Mouse (Mus musculus) liver, embryonic 11.5 days (tissue): ENCODE measurements at regions not wholly inside any gene's neighbourhood (a gene's known extent, or its start where the extent isn't known, plus 50 kb on each side); places are given as distances from the start of the nearest gene placed in this dataset.

Source experiments
- ATAC-seq: fragments of 200-750 bp; cut with Nextera tagmentation; replicated peaks from 2 replicates; pipeline ENCODE4 v1.8.0; 2017; ENCODE audit warnings: moderate number of reproducible peaks, mild to moderate bottlenecking, moderate TSS enrichment, moderate library complexity; ENCODE audit not compliant: low FRiP score
- DNase-seq: peaks from one replicate; pipeline ENCODE4 v3.0.0-alpha.2; 2017; ENCODE audit warnings: low spot score
- H3K27ac ChIP-seq: fragments of 300-500 bp; sonication (generic); 2 replicates; pipeline ENCODE4 v1.5.1; 2014; ENCODE audit warnings: mild to moderate bottlenecking, low read depth, low read length, control low read depth
- H3K27me3 ChIP-seq: fragments of 300-500 bp; sonication (generic); replicated peaks from 2 replicates; pipeline ENCODE4 v1.6.1; 2014; ENCODE audit warnings: low read length, mixed read lengths; ENCODE audit not compliant: control insufficient read depth, insufficient read depth
- H3K36me3 ChIP-seq: fragments of 300-500 bp; sonication (generic); 2 replicates; pipeline ENCODE4 v1.6.1; 2014; ENCODE audit warnings: mild to moderate bottlenecking, low read length, moderate library complexity, mixed read lengths; ENCODE audit not compliant: control insufficient read depth, insufficient read depth
- H3K4me1 ChIP-seq: fragments of 300-500 bp; sonication (generic); replicated peaks from 2 replicates; pipeline ENCODE4 v1.6.1; 2014; ENCODE audit warnings: low read length, mixed read lengths; ENCODE audit not compliant: control insufficient read depth, insufficient read depth
- H3K4me2 ChIP-seq: fragments of 300-500 bp; sonication (generic); 2 replicates; pipeline ENCODE4 v1.6.1; 2014; ENCODE audit warnings: mild to moderate bottlenecking, control low read depth, moderate library complexity
- H3K4me3 ChIP-seq: fragments of 300-500 bp; sonication (generic); 2 replicates; pipeline ENCODE4 v1.5.1; 2014; ENCODE audit warnings: low read depth, low read length, control low read depth
- H3K9ac ChIP-seq: fragments of 300-500 bp; sonication (generic); 2 replicates; pipeline ENCODE4 v1.6.1; 2014; ENCODE audit warnings: low read depth, low read length, control low read depth
- H3K9me3 ChIP-seq: fragments of 300-500 bp; sonication (generic); 2 replicates; pipeline ENCODE4 v1.6.1; 2016; ENCODE audit warnings: low read length, inconsistent platforms, mixed read lengths; ENCODE audit not compliant: control insufficient read depth
- WGBS: fragments of 180-500 bp; shearing (Covaris S2); extraction: QIAGEN DNeasy Blood & Tissue Kit; methylation state at CpG from one replicate; pipeline ENCODE4 v1.1.7; 2014; 5-methylcytosine and 5-hydroxymethylcytosine counted together

DNA sequence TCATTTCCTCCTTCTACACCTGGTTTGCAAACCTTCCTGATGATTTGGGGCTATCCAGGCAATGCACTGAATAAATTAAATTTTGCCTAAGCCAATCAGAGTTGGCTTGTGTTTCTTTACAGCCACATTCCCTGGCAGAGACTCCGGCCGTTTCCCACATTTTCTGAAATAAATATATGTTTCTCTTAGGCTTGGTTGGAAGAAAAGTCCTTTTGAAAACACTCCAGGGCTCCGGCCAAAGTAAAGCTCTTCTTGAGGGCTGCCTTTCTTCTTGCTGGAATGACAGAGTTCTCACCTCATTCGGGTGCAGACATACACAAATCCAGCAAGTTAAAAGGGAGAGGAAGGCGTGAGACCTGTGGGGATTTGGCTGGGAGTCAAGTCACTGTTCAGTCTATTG lies 252.0 kb upstream of the Tbx3 start:
- Histone ChIP-seq H3K9ac (no peak overlapping the region), H3K4me1 (no peaks in the 10 kb centered on the region), H3K36me3 (no peaks in the 10 kb centered on the region), H3K4me3 (no peak overlapping the region), H3K27ac (no peak overlapping the region), H3K4me2 (no peak overlapping the region), H3K9me3 (0 out of 2 replicates have a peak, but pooled peaks cover 2% of the 10 kb centered on the region), H3K27me3 (no peaks in the 10 kb centered on the region)
- ATAC-seq (no peak), DNase-seq (no peak)
- 68% methylated on average over 5 of the region's 5 CpGs for WGBS

DNA sequence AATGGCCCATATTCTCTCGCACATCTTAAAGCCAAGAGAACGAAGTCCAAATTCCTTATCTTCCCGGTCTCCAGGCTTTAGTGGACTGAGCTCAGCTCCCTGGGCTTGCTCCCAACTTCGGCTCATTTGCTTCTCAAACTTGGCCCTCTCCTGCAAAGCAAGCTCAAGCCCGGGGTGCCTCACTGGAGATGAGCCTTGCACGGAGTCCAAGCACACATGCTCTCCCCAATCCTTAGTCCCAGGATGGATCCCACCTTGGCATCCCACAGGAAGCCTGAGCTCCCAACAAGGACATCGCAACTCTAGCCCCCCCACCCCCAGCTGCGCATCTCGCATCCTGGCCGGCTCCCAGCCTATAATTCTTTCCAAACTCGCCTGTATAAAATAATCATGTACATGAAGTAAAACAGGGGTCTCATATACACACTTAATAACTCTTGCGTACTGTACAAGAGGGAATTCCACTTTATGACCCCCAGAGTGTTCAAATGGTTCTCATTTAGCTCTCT lies 242.9 kb upstream of the Tbx3 start:
- 75% methylated on average over 12 of the region's 12 CpGs for WGBS
- no peak overlapping the region for H3K4me3 ChIP-seq
- no peak overlapping the region for H3K4me2 ChIP-seq
- no peak for ATAC-seq
- H3K4me1 ChIP-seq = no peaks in the 10 kb centered on the region
- no peaks in the 10 kb centered on the region for H3K36me3 ChIP-seq
- no peak overlapping the region for H3K9ac ChIP-seq
- H3K9me3 ChIP-seq = no peaks in the 10 kb centered on the region
- no peak overlapping the region for H3K27ac ChIP-seq
- DNase-seq = no peak
- no peaks in the 10 kb centered on the region for H3K27me3 ChIP-seq

DNA sequence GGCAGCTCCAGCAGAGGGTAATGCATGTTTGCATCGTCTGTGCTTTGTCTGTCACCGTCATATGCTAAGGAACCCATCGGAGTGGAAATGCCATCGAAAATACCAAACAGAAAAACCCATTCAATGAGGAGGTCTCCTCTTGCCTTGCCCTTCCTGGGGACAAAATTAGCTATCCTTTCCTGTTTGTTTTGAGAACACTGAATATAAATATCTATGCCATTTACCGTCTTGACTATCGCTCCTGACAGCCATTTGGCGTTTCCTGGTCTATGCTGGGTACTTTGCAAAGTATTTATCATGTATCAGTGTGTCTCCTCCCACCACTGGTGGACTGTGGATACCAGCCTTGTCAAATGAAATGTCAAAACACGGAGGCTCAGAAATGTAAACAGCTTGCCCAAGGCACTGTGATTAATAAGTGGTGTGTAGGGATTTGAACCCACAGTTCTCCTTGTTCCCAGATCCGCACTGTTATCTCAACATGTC lies 239.2 kb upstream of the Tbx3 start:
- H3K27ac ChIP-seq = no peak overlapping the region
- no peaks in the 10 kb centered on the region for H3K36me3 ChIP-seq
- no peak for ATAC-seq
- H3K9me3 ChIP-seq = no peaks in the 10 kb centered on the region
- no peaks in the 10 kb centered on the region for H3K27me3 ChIP-seq
- no peak overlapping the region for H3K4me3 ChIP-seq
- no peak overlapping the region for H3K9ac ChIP-seq
- WGBS = 74% methylated on average over 9 of the region's 9 CpGs
- no peak overlapping the region for H3K4me2 ChIP-seq
- H3K4me1 ChIP-seq = no peaks in the 10 kb centered on the region
- DNase-seq = no peak

DNA sequence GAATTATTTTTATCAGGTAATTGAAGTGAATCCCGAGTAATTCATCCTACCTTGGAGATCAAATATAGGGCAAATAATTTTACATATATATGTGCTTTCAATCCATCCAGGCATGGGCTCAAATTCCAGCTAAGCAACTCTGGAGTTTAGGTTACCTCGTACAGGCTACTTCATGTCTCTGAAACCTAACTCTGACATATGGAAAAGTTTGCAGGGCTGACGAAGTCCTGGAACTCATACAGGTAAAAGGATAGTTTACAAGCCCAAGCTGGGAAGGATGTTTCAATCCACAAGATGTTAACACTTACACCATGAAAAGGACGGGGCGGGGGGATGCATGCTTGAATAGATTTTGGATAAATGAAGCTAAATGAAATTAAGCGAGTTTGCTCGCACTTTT lies 235.9 kb upstream of the Tbx3 start:
- H3K4me2 ChIP-seq = no peak overlapping the region
- WGBS = 59% methylated on average over 7 of the region's 7 CpGs
- H3K9ac ChIP-seq = no peak overlapping the region
- no peak for DNase-seq
- H3K4me1 ChIP-seq = no peaks in the 10 kb centered on the region
- no peak for ATAC-seq
- H3K9me3 ChIP-seq = peaks cover 3% of the 10 kb centered on the region; the same call in 1 of the 2 replicates
- H3K27ac ChIP-seq = no peak overlapping the region
- H3K27me3 ChIP-seq = no peaks in the 10 kb centered on the region
- no peaks in the 10 kb centered on the region for H3K36me3 ChIP-seq
- H3K4me3 ChIP-seq = no peak overlapping the region

DNA sequence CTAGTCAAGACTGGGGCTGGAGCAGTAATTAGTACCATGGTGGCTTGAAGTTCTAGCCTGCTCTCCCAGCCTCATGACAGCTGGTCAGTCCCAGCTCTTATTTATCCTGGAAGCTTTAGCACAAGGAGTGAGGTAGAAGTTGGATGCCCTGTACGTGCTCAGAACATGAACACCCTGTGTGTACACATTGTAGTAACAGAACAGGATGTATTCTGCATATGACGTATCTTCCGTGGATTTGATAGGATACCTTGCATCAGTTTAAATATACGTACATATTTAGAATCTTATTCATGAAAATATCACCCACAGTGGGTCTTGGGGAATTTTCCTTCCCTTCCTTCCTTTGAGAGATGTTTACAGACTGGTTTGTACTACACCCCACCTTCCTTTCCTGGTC lies 222.0 kb upstream of the Tbx3 start:
- DNase-seq = no peak
- Histone ChIP-seq H3K4me1 (no peaks in the 10 kb centered on the region), H3K9ac (no peak overlapping the region)

DNA sequence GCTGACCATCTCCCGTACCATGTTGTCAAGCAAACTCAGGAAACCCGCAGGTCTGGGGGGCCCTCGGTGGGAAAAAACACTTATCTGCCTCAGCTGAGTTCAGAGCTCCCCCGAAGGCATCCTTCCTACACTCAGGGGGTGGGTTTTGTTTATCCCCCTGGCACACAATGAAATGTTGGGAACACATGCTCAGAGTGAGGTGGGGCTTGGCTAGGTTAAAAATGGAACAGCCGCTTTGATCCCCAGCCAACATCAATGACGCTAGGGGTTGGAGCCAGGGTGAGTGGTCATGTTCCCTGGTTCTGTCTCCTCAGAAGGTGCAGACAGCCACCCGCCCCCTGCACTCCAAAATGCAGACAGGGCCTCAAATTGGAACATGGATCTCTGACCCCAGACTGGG lies 221.3 kb upstream of the Tbx3 start:
- H3K4me2 ChIP-seq = no peak overlapping the region

More for the DNA sequence above, 222.0 kb upstream of the Tbx3 start:
- no peak overlapping the region for H3K4me2 ChIP-seq
- H3K4me3 ChIP-seq = no peak overlapping the region
- H3K36me3 ChIP-seq = no peaks in the 10 kb centered on the region
- ATAC-seq = no peak
- WGBS = 84% methylated on average over 4 of the region's 4 CpGs
- no peaks in the 10 kb centered on the region for H3K9me3 ChIP-seq
- no peak overlapping the region for H3K27ac ChIP-seq
- H3K27me3 ChIP-seq = no peaks in the 10 kb centered on the region

DNA sequence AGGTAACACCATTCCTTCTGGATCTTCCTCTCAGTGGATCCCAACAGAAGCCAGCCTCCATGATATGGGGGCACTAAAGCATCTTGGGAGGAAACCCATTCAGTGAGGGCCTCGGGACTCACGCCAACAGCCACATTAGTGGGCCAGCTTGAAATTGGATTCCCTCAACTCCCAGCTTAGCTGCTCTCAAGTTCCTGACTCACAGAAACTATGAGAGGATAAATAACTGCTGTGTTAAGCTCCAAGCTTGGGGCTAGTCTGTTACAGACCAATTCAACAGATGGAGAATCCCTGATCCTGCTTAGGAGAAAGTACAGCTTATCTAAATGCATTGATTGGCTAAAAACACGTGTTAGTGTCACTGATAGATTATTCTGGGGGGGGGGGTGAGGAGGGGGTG lies 210.7 kb upstream of the Tbx3 start:
- Histone ChIP-seq H3K4me3 (no peak overlapping the region), H3K27me3 (no peaks in the 10 kb centered on the region), H3K27ac (no peak overlapping the region), H3K9ac (no peak overlapping the region), H3K4me1 (no peaks in the 10 kb centered on the region; the same call in 1 of the 2 replicates), H3K36me3 (no peaks in the 10 kb centered on the region), H3K9me3 (no peaks in the 10 kb centered on the region), H3K4me2 (no peak overlapping the region)
- WGBS = 66% methylated on average over 3 of the region's 3 CpGs
- ATAC-seq (no peak), DNase-seq (no peak)

More for the DNA sequence above, 221.3 kb upstream of the Tbx3 start:
- 58% methylated on average over 7 of the region's 7 CpGs for WGBS
- Histone ChIP-seq H3K4me1 (no peaks in the 10 kb centered on the region), H3K9me3 (no peaks in the 10 kb centered on the region), H3K27ac (no peak overlapping the region), H3K27me3 (no peaks in the 10 kb centered on the region), H3K9ac (no peak overlapping the region), H3K4me3 (no peak overlapping the region), H3K36me3 (no peaks in the 10 kb centered on the region)
- ATAC-seq = no peak
- DNase-seq = no peak

DNA sequence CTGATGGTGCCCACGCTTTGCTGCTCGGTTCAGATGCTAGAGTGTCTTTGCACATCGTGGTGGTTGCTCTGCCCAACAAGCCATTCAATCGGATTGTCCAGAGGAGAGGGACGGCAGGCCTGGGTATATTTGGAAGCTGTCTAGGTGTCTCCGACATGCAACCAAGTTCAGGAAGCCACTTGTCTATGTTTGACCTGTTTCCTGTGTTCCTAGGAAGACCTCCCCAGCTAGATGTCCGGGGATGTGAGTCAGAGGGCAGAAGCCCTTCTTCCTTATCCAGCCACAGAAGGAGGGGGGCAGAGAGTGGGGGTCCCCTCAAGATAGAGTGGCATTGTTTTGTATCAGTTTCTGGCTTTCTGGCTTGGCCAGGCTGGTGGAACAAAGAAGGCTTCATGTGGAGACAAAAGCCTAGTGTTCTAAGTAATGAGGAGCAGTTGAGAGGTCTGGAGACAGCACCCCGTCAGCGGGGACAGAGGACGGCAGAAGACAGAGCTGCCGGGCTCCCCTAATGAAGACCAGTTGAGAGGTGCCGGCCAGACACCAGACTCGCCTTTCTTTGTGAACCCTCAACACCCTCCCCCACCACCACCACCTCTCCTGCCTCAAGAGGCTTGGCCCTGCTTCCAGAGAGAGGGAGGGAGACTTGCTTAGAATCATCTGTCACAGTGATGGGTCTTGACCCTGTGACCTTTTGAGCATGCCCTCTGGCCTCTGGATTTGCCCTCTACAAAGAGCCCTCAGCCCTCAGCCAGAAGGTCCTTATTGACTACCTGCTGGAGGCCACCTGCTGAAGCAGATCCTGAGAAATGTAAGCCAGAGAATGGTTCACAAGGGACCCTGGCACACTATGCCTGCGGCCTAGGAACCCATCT lies 207.6 kb upstream of the Tbx3 start:
- no peak for DNase-seq
- WGBS = 49% methylated on average over 14 of the region's 14 CpGs
- H3K4me2 ChIP-seq = no peak overlapping the region
- no peak overlapping the region for H3K27ac ChIP-seq
- no peaks in the 10 kb centered on the region for H3K9me3 ChIP-seq
- no peak overlapping the region for H3K9ac ChIP-seq
- no peak for ATAC-seq
- H3K36me3 ChIP-seq = no peaks in the 10 kb centered on the region
- no peaks in the 10 kb centered on the region; the same call in 1 of the 2 replicates for H3K4me1 ChIP-seq
- no peak overlapping the region for H3K4me3 ChIP-seq
- no peaks in the 10 kb centered on the region for H3K27me3 ChIP-seq

DNA sequence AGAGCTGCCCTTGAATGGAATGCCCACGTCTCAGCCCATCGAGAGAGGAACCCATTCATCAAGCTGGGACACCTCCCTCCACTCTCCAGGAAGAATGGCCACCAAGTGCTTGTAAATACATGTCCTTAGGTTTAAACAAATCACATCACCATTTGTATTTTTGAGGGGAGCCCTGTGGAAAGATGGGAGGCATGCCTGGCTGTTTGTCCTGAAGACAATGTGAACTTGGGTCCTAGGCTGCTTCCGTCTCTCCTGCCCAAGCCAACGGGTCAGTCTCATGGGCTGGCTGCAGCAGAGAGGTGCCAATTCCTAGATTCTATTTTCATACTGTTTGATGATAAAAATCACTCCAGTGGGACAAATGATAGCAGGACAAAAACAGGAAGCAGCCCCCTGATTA lies 205.9 kb upstream of the Tbx3 start:
- no peak for ATAC-seq
- no peaks in the 10 kb centered on the region for H3K9me3 ChIP-seq
- no peaks in the 10 kb centered on the region for H3K27me3 ChIP-seq
- no peak overlapping the region for H3K4me3 ChIP-seq
- H3K4me2 ChIP-seq = no peak overlapping the region
- 53% methylated on average over 4 of the region's 4 CpGs for WGBS
- H3K27ac ChIP-seq = no peak overlapping the region
- H3K4me1 ChIP-seq = no peaks in the 10 kb centered on the region; the same call in 1 of the 2 replicates
- no peak overlapping the region for H3K9ac ChIP-seq
- no peaks in the 10 kb centered on the region for H3K36me3 ChIP-seq
- DNase-seq = no peak
